Mouse (Mus musculus): ENCODE results near the gene Id3.

The Id3 gene

DNA sequence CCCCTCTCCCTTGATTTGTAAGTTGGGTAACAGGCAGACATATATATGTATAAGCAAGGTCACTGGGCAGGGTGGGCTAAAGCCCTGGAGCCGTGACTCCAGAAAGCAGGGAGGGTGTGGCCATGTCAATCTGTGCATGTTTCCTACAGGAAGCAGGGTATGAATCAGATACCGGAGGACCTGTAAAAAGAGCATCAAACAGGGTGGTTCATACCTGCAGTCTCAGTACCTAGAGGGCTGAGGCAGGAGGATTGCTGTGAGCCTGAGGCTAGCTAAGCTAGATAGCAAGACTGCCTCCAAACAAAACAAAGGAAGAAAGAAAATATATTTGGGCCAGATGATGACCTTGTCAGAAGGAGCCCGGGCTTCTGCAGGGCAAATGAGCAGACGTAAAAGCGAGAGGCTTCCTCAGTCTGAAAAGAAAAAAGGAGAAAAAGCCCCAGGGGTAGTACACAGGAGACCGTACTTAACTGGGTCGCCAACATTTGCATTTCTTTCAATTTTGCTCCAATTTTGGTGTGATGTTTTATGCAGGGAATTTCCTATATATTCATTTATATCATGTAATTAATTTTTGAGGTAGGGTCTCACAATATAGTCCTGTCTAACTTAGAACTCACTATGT lies 21.3 kb upstream of the Id3 start:
- in situ Hi-C loops (cut with MboI; ENCODE audit: low pct_unique_long_range_greater_than_20kb in 1 of 2, low sequenced_read_pairs in 2 of 2, unreplicated experiment in 1 of 2): no loop called here

DNA sequence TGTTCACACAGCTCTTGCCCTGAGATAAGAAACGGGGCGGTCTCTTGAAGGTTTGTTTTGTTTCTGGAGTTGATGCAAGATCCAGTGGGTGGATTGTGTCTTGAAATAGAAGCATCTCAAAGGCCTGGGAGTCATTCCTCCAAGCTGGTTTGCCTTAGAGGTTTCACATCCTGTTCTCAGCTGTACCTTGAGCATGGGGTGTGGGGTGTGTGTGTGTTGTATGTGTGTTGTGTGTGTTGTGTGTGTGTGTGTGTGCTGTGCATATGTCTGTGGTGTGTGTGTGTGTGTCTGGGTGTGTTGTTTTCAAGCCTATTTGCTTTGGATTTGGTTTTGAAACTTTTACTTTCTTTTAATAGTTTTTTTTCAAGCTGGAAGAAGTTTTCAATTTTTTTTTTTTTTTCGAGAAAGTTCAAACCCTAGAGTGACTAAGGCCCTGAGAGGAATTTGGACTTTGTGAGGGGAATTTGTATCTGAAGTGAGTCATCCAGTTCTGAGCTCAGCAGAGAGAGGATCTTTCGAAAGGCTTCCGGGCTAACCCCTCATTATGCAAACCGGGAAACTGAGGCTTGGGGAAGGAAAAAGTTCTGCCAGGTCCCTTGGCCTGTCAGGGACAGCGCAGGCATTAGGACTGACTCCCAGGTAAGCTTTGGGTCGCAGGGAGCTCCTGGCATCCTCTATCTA lies 20.0 kb upstream of the Id3 start:
- in situ Hi-C loops (cut with MboI; ENCODE audit: low pct_unique_long_range_greater_than_20kb in 1 of 2, low sequenced_read_pairs in 2 of 2, unreplicated experiment in 1 of 2): no loop called here

DNA sequence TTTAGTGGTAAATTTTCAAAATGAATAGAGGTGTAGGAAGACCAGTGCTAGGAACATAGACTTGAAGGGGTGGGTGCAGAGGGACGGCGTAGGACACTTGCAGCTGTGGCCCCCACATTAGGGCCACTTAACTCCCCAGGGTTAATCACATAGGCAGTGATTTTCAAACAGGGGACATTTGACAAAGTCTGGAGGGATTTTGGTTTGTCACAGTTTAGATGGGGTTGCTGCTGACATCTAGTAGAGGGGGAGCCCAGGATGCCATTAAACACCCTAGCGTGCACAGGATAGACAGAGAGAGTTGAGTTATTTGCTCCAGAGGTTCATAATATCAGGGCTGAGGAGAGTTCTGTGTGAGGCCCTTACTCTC lies 19.5 kb upstream of the Id3 start:
- in situ Hi-C loops (cut with MboI; ENCODE audit: low pct_unique_long_range_greater_than_20kb in 1 of 2, low sequenced_read_pairs in 2 of 2, unreplicated experiment in 1 of 2): no loop called here

DNA sequence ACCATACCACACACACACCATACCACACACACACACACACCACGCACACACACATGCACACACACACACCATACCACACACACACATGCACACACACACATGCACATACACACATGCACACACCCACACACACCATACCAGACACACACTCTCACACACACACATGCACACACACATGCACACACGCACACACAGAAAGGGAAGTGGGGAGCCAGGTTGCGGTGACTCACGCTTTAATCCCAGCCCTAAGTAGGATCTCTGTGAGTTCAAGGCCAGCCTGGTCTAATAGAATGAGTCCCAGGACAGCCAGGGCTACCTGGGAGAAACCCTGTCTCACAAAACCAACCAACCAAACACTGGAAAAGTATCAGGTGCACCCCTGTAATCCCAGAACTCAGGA lies 18.7 kb upstream of the Id3 start:
- in situ Hi-C loops (cut with MboI; ENCODE audit: low pct_unique_long_range_greater_than_20kb in 1 of 2, low sequenced_read_pairs in 2 of 2, unreplicated experiment in 1 of 2): no loop called here

DNA sequence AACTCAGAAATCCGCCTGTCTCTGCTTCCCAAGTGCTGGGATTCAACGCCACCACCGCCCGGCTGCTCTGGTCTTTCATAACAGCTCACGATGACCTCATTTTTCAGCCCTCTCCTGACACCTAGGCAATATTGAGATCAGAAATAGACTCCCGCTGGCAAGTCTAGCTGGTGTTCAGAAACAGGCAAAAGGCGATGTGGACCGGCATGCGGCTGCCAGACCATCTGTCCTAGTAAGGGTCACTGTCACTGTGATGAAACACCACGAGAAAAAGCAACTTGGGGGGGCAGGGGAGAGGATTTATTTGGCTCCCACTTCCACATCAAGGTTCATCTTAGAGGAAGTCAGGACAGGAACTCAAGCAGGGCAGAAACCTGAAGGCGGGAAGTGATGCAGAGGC lies 17.8 kb upstream of the Id3 start:
- in situ Hi-C loops (cut with MboI; ENCODE audit: low pct_unique_long_range_greater_than_20kb in 1 of 2, low sequenced_read_pairs in 2 of 2, unreplicated experiment in 1 of 2): no loop called here

DNA sequence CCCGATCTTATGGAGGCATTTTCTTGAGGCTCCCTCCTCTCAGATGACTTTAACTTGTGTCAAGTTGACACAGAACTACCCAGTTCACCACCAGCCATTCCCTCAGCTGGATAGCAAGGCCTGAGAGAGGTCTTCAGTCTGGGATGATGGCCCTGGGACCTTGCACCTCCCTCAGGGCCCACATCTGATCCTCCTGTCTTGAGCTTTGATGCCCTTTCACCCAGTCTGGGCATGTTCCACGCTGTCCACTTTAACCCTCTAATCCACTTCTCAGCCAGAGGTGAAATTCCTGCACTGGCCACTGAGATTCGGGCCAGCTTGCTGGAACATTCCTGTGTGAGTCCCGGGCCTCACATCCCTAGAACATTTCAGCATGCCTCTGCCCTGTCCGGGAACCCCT lies 17.3 kb upstream of the Id3 start:
- in situ Hi-C loops (cut with MboI; ENCODE audit: low pct_unique_long_range_greater_than_20kb in 1 of 2, low sequenced_read_pairs in 2 of 2, unreplicated experiment in 1 of 2): no loop called here

DNA sequence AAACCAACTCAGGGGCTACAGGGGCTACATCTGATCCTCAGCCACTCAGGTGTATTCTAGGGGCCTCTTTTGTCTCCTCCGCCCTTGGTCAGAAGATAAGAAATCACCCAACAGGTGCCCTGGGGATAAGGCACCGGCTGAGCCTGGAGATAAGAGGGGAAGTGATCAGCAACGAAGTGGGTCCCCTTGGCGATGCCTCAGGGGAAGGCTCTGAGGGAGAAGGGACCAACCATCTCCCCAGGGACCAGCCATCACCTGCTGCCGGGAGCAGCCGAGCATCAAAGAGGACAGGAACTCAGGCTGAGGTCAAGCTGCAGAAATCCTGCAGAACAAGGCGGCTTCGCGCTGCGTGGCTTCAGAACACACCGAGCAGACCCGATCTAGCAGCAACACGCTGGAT lies 15.6 kb upstream of the Id3 start:
- in situ Hi-C loops (cut with MboI; ENCODE audit: low pct_unique_long_range_greater_than_20kb in 1 of 2, low sequenced_read_pairs in 2 of 2, unreplicated experiment in 1 of 2): no loop called here

DNA sequence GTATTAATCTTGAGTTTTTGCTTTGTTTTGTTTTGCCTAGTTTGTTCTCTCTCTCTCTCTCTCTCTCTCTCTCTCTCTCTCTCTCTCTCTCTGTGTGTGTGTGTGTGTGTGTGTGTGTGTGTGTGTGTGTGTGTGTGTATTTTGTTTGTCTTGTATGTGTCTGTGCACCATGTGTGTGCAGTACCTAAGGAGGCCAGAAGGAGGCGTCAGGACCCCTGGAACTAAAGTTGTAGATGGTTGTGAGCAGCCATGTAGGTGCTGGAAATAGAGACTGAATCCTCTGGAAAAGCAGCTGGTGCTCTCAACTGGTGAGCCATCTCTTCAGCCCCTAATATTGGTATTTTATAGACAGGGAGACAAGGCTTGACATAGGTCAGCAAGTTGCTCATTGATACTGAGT lies 13.5 kb upstream of the Id3 start:
- in situ Hi-C loops (cut with MboI; ENCODE audit: low pct_unique_long_range_greater_than_20kb in 1 of 2, low sequenced_read_pairs in 2 of 2, unreplicated experiment in 1 of 2): no loop called here

DNA sequence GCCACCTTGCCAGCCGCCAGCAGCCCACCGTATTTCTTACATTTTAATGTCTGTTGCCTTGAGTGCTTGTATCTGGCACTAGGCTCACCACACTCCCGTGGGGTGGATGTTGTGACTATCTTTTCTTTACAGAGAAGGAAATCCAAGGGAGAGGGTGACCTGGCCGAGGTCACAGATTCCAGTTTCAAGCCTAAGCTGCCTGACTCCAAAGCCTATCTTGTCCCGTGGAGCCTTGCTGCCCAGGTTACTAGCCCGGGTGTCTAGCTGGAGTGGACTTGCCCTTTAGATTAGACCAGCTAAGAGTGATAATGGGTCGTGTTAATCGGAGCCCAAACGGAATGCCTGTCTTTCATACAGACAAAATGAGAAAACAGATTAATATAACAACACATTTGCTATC lies 9.5 kb upstream of the Id3 start:
- in situ Hi-C loops (cut with MboI; ENCODE audit: low pct_unique_long_range_greater_than_20kb in 1 of 2, low sequenced_read_pairs in 2 of 2, unreplicated experiment in 1 of 2): no loop called here

DNA sequence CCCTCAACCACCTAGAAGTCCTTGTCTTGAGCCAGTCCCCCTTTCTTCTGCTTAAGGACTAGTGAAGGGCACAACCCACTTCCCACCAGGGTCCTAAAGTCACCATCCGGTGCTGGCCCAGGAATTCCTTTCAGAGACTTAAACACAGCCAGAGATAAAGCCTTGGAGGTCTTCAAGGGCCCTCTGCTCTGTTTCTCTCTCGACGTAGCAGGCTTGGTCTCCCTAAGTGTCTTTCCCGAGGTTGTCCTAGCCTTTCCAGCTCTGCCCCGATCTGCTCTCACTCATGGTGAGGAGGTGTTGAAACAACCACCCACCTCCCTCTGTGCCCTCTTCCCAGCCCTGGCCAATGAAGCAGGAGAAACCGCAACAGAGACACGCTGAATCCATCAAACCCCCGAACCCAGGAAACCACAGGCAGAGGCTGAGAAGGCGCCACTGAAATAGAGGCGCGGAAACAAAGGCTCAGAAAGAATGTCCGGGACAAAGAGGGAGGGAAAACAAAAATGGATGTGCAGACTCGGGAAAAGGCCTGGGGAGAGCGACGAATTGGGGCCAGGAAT lies 8.8 kb upstream of the Id3 start:
- in situ Hi-C loops (cut with MboI; ENCODE audit: low pct_unique_long_range_greater_than_20kb in 1 of 2, low sequenced_read_pairs in 2 of 2, unreplicated experiment in 1 of 2): no loop called here

DNA sequence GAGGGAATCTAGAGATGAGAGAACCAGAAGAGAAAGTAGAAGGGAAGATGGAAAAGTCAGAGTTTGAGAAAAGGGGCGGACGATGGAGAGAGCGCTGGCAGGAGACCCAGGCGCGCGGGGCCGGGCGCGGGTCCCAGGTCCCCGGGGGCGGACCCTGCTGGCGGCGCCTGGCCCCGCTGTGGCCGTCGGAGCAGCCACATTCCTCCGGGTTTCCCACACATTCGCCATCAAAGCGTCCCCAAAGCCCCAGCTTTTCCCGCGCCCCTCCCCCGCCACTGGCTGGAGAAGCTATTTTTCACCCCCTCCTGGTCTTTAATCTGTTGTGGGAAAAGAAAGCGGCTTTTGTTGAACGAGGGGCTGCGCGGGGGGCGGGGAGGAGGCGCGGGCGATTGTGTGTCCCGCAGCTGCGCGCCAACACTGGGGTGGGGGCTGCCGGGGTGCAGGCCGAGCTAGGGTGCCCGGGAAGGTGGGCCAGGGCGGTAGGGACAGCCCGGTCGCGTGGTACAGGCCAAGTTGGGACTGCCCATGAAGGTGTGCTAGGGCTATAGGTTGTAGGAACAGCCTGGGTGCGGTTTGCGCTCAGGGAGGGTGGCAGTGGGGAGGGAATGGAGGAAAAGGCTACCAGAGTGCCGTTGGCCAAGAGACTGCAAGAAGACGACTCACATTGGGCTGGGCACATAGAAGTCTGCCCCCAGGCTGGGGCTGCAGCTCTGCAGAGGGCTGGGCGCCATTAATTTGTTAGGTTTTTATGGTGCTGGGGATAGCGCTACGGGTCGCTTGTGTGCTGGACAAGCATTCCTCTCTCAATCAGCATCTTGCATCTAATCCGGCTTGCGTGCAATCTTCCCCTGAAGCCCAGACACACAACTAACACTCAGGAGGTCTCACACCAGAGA lies 8.1 kb upstream of the Id3 start:
- in situ Hi-C loops (cut with MboI; ENCODE audit: low pct_unique_long_range_greater_than_20kb in 1 of 2, low sequenced_read_pairs in 2 of 2, unreplicated experiment in 1 of 2): no loop called here

DNA sequence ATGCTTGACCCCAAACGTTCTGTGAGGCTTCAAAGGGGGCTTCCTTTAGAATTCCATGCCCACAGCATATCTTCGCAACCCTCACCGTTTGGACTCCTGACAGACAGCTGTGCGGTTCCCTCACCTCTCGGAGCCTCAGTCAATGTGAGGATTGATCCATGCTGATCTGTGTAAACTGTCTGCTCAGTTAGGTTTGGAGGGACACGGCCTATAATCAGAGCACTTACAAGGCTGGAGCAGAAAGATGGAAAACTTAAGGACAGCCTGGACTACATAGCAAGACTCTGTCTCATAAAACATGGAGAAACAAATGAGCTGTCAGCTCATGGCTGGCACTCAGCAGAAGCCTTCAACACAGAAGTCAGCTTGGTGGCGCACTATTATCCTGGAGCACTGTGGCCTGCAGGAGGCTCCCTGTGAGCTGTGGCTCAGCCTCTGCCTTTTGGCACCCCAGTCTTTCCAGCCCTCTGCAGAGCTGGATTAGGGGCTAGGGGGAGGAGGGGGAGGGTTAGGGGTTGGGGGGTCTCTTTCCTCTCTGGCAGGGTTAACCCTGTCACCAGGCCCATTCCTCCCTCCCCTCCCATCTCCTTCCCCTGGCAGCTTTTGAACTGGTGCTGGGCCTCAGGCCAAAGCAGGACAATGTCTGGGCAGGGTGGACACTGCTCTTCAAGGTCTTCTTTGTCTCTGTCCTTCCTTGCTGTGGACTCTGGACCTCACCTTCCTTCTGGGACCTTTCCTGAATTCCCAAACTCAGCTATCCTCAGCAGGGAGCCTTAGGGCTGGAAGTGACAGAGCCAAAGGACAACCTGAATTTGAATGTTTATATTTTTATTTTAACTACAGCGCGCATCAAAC lies 7.2 kb upstream of the Id3 start:
- in situ Hi-C loops (cut with MboI; ENCODE audit: low pct_unique_long_range_greater_than_20kb in 1 of 2, low sequenced_read_pairs in 2 of 2, unreplicated experiment in 1 of 2): no loop called here

DNA sequence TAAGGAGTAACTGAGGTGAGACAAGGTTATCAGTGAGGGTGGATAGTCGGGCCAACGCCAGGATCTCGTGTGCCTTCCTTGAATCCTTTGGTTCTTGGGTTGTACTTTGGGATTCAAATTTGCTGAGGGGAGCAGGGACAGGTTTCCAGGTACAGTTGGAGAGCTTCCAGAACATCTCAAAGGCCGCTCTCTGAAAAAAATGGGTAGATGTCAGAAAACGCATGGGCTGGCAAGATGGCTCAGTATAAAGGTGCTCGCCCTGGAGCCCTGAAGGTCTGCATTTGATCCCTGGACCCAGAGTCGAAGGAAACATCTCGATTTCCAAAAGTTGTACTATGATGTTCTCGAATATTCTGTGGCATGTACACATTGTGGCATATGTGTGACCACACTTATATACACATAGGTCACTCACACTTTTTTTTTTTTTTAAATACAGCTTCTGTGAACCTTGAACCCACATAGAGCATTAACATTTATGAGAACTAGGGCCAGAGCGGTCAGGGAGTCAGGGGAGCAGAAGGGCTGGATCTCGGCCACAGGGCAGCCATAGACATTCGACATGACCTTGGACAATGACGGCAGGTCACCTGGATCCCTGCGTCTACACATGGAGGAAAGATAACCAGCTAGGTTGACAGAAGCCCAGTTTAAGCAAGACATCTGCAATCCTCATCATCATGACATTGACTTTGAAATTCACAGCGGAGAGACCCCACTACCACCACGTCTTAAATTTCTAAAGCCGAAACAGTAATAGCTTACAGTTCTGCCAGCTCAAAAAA lies 3.8 kb upstream of the Id3 start:
- in situ Hi-C loops (cut with MboI; ENCODE audit: low pct_unique_long_range_greater_than_20kb in 1 of 2, low sequenced_read_pairs in 2 of 2, unreplicated experiment in 1 of 2): no loop called here

DNA sequence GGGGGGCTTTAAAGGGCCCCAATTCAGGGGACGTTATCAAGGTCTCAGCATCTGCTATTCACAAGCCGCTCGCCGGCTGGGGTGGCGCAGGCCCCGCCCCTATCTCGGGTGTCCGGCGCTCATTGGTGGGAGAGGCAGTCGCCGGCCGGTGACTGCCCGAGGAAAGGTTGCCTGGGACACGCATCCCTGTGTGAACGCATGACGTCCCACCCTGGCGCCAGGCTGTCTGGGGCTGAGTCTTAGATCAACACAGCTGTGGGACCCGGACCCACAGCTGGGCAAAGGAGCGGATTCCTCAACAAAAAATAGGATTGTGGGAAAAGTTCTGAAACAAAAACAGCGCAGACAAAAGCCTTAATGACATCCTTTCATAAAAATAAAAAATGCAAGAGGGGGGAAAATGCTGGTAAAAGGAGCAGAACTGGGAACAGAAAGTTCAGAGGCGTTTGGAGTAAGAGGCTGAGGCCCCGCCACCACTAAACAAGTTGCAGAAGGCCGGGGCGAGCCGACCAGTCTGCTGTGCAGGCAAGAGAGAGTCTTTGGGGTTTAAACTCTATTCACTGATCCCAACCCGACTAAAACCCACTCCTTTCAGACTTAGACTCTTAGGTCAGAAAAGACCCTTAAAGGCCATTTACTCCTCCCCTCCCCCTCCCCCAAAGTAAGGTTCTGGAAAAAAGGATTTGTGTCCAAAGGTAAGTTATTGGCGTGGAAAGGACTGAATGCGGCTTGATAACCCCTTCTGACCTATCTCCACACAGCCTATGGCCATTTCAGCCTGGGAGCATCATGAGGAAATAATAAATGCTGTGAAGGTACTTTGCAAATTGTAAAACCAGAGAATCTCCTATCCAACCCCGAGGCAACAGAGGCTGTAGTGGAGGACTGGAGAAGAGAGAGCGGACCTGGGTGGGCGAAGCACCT lies 2.7 kb upstream of the Id3 start:
- in situ Hi-C loops (cut with MboI; ENCODE audit: low pct_unique_long_range_greater_than_20kb in 1 of 2, low sequenced_read_pairs in 2 of 2, unreplicated experiment in 1 of 2): no loop called here

DNA sequence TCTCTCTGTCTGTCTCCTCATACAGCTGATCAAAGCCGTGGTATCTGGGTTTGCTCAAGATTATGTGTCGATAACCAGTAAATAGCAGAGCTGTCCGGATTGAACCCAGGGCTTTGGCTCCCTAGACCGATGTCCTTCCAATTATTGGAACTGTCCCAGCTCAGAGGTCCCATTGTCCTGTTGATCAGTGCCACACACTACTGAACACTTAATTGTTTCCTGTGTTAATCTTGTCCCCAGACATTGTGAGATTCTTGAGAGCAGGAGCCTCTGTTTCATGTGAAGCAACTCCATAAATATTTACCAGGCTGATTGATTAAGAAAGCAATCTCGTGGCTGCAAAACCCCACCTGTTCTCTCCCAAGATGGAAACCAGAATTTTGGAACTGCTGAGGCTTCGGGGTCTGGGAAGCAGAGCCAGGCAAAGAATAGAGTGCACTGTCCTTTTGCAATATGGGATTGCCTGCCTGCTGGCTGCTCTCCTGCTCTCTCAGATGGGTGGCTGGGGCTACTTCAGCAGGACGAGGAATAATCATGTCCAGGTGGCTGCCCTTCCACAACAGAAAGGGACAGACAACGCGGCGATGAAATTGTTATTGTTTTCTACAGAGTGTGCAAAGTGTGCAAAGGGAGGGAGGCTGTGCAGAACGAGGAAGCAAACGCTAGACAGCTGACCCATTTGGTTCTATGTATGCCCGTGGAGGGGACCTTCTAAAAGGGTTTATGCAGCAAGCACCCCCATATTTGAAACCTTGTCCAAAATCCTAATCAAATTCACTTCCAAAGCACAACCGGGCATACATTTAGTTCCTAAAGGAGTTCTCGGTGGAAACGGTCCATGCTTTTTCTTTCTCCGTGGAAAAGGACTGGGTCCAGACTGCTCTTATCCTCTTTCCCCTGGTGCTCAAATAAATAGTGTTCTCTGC lies 767 bp upstream of the Id3 start:
- in situ Hi-C loops (cut with MboI; ENCODE audit: low pct_unique_long_range_greater_than_20kb in 1 of 2, low sequenced_read_pairs in 2 of 2, unreplicated experiment in 1 of 2): no loop called here

All from mouse embryonic stem cell (cell line).